Mouse (Mus musculus) T-helper 17 cell (primary cell): ENCODE results near the gene Fam19a3.
"Not testable (repeated sequence)": the region's sequence is repeated elsewhere in the genome, so short reads cannot be mapped to it uniquely, and the experiment has no call there.

Experiments
- in situ Hi-C, 2 experiments: fragments of 300-600 bp; cut with MboI, MseI; formaldehyde crosslinking; loops; 1 replicate in 1 of 2; 2 replicates in 1 of 2; pipeline ENCODE4 v1.15.1; 2025; ENCODE audit warnings: high pct_unique_total_duplicates in 2 of 2

Gene Fam19a3

DNA sequence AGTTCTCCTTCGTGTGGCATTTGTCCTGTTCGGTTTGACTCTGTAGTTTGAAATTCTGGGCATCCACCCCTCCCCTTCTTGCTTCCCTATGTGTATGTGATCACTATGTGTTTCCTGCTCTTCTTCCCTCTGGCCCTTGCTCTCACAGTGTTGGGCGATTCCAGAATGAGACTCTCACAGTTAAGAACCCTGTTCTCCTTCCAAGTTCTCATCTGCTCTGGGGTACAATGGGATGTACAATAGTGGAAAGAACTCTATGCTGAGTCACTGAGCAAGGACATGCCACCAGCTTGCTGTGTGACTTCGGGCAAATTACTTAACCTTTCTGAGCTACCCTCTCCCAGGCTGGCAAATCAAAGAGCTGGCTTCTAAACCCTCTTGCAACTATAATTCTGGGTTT is 13.9 kb downstream of the Fam19a3 start:
- in situ Hi-C loops = no loop called here

DNA sequence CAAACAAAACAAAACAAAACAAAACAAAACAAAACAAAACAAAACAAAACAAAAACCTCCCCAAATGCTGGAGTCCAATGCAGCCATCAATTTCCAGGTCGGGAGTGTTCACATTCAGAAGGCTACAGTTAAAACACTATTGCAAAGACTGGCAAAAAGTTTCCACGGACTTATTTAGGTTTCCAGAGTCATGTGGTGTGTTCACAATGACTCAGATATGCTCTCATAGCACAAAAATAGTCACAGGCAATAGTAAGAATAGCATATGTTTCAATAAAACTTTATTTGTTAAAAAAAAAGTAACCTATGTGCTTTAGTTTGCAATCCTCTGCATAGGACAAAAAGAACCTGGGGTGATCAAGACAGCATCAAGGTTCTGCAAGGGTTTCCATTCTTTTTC is 14.5 kb downstream of the Fam19a3 start:
- in situ Hi-C loops = no loop called here

DNA sequence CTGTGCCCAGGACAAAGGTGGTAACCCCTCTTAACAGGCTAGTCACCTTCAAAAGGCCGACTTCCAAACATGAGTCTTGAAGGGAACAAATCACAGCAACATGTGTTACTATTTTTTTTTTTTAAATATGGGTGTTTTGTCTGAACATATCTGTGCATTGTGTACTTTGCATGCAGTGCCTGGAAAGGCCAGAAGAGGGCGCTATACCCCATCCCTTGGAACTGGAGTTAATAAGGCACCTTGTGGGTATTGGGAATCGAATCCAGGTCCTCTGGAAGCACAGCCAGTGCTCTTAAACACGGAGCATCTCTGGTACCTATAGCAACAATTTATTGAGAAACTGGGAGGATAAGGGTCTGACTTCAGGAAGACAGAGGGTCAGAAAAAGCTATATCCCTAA is 16.6 kb downstream of the Fam19a3 start:
- in situ Hi-C loops = no loop called here

DNA sequence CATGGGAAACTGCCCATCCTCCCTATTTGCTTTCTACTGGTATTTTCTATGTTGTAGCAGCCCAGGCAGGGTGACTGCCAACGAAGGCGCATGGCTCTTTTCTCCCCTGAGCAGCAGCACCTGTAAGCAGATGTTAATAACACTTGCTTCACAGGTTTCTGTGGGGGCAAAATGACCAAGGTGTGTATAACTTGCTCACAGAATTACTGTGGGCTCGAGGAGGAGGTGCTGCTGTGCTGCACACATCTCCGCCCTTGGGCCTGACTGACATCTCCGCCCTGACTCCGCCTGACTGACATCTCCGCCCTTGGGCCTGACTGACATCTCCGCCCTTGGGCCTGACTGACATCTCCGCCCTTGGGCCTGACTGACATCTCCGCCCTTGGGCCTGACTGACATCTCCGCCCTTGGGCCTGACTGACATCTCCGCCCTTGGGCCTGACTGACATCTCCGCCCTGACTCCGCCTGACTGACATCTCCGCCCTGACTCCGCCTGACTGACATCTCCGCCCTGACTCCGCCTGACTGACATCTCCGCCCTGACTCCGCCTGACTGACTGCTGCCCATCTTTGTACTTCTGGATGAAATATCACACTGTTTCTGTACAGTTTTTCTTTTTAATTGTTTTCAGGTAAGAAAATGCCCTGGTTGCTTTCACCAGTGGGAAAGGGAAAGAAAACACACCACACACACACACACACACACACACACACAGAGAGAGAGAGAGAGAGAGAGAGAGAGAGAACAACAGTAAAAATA is 19.4 kb downstream of the Fam19a3 start:
- in situ Hi-C loops = not testable (repeated sequence)

DNA sequence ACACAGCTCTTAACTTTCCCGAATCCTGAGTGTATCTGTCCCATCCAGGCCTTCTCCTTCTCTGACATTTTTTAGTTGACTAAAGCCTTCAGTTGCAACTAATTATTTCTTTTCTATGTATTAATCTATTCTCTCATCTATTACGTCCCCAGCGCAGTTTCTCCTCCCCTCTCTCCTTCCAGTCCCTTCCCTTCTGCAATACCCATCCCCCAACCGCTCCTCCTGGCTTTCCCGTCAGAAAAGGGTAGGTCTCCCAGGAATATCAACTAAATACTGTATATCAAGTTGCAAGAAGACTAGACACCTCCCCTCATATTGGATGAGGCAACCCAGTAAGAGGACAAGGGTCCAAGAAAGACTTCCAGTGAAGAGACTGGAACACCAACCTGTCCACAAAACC is 22.8 kb downstream of the Fam19a3 start:
- in situ Hi-C loops = no loop called here

- in situ Hi-C loops = no loop called here
Measured at GRCm38 (mm10) chr3:104758406-104758805, 23.2 kb downstream of the Fam19a3 start.

GRCm38 (mm10) chr3:104752845-104753244 is 28.8 kb downstream of the Fam19a3 start:
- in situ Hi-C loops = not testable (repeated sequence)

DNA sequence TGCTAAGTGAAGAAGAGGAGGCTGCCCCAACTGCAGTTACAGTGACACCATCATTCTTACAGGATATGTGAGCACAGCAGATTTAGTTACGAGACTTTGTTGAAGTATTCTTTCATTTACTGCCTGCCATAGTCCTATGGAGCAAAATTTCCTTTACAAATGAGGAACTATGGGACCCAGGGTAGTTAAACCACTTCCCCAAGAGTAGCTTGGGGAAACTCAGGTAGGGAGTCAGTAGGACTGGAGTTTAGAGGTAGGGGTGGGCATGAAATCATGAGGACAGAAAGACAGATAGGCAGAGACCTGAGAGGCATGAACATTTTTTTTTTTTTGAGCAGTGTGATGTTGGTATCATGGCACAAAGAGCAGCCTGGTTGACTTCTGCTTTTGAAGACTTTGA is 37.8 kb downstream of the Fam19a3 start:
- in situ Hi-C loops = no loop called here

GRCm38 (mm10) chr3:104743161-104743560 is 38.5 kb downstream of the Fam19a3 start:
- in situ Hi-C loops = no loop called here

DNA sequence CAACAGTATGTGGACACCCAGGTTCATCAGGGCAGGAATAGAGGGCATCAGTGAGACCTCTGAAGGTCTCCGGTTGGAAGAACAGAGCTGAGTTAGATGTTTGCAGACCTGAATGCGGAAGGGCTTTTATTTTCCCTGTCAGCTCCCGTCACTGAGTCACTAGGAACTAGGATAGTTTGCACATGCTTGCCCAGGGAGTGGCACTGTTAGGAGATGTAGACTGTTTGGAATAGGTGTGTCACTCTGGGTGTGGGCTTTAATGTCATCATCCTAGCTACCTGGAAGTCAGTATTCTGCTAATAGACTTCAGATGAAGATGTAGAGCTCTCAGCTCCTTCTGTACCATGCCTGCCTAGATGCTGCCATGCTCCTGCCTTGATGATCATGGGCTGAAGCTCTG is 39.7 kb downstream of the Fam19a3 start:
- in situ Hi-C loops = no loop called here

DNA sequence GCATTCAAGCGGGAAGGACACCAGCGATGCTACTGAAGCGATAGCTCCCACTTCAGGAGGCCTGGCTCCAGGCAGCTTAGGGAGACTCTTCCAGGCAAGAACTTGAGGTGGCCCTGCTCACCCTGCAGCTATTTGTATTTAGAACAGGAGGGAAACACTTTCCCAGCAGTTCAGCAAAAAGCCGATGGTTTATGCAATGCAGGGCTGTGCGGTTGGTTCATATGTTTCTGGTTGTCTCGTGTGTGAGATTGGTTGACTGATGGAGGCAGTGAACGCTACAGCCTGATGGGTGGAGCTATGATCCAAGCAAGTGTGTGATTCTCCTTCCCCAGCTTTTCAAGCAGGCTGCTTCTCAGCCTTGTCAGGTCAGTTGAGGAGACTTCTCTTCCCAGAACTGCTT is 47.0 kb downstream of the Fam19a3 start:
- in situ Hi-C loops = no loop called here

GRCm38 (mm10) chr3:104732907-104733306 is 48.7 kb downstream of the Fam19a3 start:
- in situ Hi-C loops = no loop called here

DNA sequence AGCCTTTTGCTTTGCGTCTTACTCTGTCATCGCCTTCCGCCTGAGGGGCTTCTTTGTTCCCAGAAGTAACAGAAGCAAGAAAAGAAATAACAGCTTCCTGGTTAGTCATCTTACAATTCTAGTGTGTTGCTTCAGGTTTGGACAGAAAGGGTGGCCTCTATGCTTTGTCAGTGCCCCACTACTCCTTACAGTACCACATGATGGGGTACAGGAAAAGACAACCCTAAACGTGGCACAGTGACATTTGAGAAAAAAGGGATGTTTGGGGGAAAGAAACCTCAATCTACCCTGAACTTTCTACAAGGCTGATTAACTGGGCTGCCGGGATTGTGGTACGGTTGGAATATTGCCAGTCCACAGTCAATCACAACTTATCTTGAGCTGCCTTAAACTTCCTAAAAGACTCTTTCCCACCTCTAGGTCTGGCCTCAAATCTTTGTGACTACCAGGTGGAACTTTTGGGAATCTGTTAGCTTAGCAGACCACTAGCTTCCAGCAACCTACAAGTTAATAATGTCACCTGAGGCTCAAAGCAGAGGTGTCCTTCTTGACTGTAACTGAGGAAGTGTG is 52.3 kb downstream of the Fam19a3 start:
- in situ Hi-C loops = no loop called here
